Mouse (Mus musculus) neutrophil, adult 5-6 weeks (primary cell): ENCODE measurements around the gene Git1. TPM values are rescaled to one million over a fixed set of nuclear protein-coding genes. Genes with fewer than 3 reads are reported as not detected.

Experiments
- ATAC-seq: fragments of 151-379, 151-347 bp; 2 replicates; pipeline ENCODE4 v1.8.0; 2017; ENCODE audit warnings: mild to moderate bottlenecking, moderate TSS enrichment; ENCODE audit not compliant: insufficient number of reproducible peaks, poor library complexity, low FRiP score, severe bottlenecking; ENCODE audit errors: extremely low read depth
- total RNA-seq: library from RNA; stranded (forward); fragments of 200-1000 nt; gene quantifications from 2 replicates; pipeline ENCODE4 v1.2.3, GENCODE M21; 2017

Gene Git1
- total RNA-seq, 1 experiment from 2014 or later: 22.3 TPM

- ATAC-seq: no peak
Observed at GRCm38 (mm10) chr11:77498261-77499139, 5.1 kb downstream of the Git1 start.

GRCm38 (mm10) chr11:77499354-77499753 is 6.0 kb downstream of the Git1 start:
- ATAC-seq: no peak

GRCm38 (mm10) chr11:77500361-77501325 is 7.3 kb downstream of the Git1 start:
- no peak for ATAC-seq

DNA sequence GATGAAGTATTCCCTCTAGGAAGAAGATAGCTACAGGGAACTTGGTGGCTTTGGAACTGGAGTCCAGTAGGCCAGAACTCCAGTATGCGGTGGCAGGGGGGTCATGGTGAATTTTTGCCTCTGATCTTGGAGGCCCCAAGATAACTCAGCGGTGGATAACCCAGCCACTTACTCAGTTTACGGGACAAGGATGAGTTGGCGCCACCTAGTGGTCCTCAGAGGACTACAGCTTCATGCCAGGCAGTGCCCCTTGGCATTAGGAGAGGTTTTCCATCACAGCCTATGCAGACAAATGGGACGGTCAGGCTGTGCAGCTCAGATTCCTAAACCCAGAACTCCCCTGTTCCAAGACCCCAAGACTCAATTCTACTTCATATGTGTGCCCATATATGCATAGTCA is 8.0 kb downstream of the Git1 start:
- peak; percentile 53; the same call in 1 of the 2 replicates for ATAC-seq

- no peak for ATAC-seq
Observed at GRCm38 (mm10) chr11:77501971-77502370, 8.6 kb downstream of the Git1 start.

GRCm38 (mm10) chr11:77502481-77502880 is 9.1 kb downstream of the Git1 start:
- no peak for ATAC-seq

DNA sequence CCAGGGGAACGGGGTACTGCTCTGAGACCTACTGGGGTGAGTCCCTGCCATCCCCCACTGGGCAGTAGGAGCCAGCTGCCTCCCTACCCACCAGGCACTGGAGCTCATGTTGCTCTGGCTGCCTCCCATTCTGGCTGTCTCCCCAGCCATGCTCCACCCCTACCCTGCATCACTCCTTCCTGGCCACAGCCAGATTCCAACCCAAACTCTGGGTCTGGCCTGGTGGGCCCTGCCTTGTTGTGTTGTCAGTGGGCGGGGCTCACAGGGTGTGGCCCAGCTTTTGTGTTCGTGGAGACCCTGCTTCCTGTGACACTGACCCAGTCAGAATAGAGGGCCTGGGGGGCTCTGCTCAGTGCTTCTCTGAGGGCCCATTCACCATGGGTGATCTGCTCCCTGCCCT is 10.1 kb downstream of the Git1 start:
- no peak for ATAC-seq

GRCm38 (mm10) chr11:77504377-77504776 is 11.0 kb downstream of the Git1 start:
- no peak for ATAC-seq

DNA sequence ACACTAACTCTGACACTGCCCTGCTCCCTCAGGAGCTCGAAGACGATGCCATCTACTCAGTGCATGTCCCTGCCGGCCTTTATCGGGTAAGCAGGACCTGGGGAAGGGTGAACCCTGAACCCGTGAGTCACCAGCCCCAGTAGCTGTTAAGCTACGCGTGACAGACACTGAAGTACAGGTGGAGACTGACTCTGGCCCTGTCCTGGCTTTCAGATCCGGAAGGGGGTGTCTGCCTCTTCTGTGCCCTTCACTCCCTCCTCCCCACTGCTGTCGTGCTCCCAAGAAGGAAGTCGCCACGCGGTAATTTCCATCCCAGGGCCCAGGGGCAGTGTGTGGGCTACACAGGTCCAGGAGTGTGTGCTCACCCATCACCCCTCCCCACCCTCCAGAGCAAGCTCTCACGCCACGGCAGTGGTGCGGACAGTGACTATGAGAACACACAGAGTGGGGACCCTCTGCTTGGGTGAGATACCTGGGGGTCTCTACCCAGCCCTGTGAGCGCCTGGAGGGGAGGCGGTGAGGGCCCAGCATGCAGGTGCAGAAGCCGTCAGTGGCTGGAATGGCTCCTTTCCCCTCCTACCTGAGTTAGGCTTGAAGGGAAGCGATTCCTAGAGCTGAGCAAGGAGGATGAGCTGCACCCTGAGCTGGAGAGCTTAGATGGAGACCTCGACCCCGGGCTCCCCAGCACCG is 12.1 kb downstream of the Git1 start:
- ATAC-seq: no peak

GRCm38 (mm10) chr11:77506273-77506672 is 12.9 kb downstream of the Git1 start:
- ATAC-seq: no peak

DNA sequence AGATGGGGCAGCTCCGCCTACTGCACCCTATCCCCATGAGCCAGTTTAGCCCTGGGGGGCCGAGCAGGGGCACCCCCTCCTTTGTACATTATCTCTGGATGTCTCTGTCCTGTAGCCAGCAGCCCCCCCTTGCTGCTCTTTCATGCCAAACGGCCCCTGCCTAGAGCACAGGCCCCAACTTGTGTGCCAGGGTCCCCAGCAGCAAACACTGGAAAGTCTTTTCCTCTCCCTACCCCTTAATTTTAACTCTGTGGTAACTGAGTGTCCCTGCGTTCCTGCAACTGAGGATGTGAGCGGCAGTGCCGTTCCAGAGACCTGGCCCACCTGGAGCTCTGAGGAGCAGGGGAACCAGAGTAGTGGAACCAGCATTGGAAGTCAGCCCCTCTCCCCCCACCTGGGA is 13.6 kb downstream of the Git1 start:
- no peak for ATAC-seq

GRCm38 (mm10) chr11:77507426-77507825 is 14.1 kb downstream of the Git1 start:
- no peak for ATAC-seq

DNA sequence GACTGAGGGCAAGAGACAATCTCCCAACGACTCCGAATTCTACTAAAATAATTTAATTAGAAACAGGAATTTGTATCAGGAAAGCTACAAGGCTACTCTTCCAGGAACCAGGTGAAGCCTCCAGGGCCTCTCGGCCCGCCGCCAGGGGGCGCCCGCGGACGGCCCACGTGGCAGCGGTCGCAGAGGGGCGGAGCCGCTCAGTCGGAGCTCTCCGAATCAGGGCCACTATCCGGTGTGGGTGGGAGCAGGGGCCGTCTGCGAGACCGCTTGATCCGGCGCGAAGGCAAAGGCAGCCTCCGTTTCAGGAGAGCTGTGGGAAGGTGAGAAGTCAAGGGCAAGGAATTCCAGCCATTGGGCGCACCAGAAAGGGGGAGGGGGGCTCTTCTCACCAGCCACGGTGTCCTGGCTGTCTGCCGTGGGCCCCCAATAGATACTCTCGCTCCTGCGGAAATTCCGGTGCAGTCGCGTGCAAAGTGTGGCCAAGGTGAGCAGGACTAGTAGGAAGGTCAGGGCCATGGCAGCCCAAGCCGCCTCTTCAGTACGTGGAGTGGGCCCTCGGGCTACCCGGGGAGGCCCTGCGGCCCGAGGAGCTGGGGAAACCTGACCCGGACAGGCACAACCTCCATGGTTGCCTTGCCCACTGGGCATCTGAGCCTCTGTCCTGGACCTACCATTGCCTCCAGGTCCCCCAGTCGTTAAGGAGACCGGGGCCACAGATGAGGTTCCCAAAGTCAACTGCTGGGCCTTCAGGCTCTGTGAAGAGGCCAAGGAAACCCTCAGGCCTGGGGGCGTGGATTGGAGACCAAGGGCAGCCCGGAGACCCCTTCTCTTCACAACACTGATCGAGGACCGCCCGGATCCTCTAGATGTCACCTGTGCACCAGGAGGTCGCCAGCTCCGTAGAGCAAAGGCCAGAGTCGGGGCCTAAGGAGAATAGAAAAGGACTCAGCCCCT is 15.0 kb downstream of the Git1 start:
- ATAC-seq: peak; percentile 59

DNA sequence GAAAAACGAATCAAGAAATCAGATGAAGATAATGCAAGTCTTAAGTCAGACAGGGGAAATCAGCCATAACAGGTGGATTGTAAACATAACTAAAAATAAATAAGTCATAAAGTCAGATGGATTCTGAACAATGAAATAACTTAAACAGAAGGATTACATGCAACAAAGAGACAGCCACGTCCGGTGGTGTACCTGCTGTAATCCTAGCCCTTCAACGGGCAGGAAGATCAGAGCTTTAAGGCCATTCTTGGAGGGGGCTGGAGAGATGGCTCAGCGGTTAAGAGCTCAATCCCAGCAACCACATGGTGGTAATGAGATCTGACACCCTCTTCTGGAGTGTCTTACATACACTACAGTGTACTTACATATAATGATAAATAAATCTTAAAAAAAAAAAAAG is 18.0 kb downstream of the Git1 start:
- ATAC-seq: no peak

- peak; percentile 47 for ATAC-seq
Observed at GRCm38 (mm10) chr11:77512891-77513810, 19.8 kb downstream of the Git1 start.

GRCm38 (mm10) chr11:77513811-77514170 is 20.4 kb downstream of the Git1 start:
- no peak for ATAC-seq

- no peak for ATAC-seq
Observed at GRCm38 (mm10) chr11:77514281-77514831, 21.0 kb downstream of the Git1 start.
